Mouse (Mus musculus): ENCODE data around the gene Gm49340.

DNA sequence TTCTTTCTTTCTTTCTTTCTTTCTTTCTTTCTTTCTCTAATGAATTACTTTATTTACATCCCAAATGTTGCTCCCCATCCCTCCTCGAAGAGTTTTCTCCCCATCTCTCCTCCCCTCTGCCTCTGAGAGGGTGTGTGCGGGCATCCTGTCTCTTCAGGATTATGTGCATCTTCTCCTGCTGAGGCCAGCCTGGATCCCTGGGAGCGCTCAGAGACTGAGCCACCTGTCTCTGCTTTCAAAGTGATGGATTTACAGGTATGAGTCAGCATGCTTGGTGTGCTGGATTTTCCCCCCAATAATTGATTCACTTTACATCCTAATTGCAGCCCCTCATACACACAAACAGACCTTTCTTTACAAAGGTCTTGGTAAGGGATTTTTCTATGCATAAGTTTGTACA lies 13.6 kb upstream of the Gm49340 start:
- TF ChIP-seq POLR2A (IDR thresholded peaks at IDR 0.05; ENCODE audit: extremely low read depth, insufficient read depth, low read length) (no peak), CTCF (IDR thresholded peaks at IDR 0.05; ENCODE audit: extremely low read depth, insufficient read depth, low read length) (no peak)
